Mouse (Mus musculus) neural tube, embryonic 11.5 days (tissue): ENCODE results near the gene Ptgfrn. TPM values are rescaled to one million over a fixed set of nuclear protein-coding genes. Genes with fewer than 3 reads are reported as not detected.

ENCODE experiments used
- ATAC-seq: fragments of 200-750 bp; cut with Nextera tagmentation; 2 replicates; pipeline ENCODE4 v1.8.0; 2017; ENCODE audit warnings: moderate number of reproducible peaks, mild to moderate bottlenecking, moderate TSS enrichment, moderate library complexity; ENCODE audit not compliant: insufficient read depth, low FRiP score, low TSS enrichment
- DNase-seq: peaks from one replicate; pipeline ENCODE4 v3.0.0-alpha.2; 2015; ENCODE audit warnings: low spot score
- H3K27ac ChIP-seq: fragments of 300-500 bp; sonication (generic); 2 replicates; pipeline ENCODE4 v1.5.1; 2014; ENCODE audit warnings: low read depth, mild to moderate bottlenecking, low read length
- H3K27me3 ChIP-seq: fragments of 300-500 bp; sonication (generic); 2 replicates; pipeline ENCODE4 v1.6.1; 2014; ENCODE audit warnings: mild to moderate bottlenecking, low read length, mixed read lengths; ENCODE audit not compliant: control insufficient read depth, insufficient read depth
- H3K36me3 ChIP-seq: fragments of 300-500 bp; sonication (generic); 2 replicates; pipeline ENCODE4 v1.6.1; 2014; ENCODE audit warnings: mild to moderate bottlenecking, low read length, moderate library complexity, mixed read lengths; ENCODE audit not compliant: control insufficient read depth, insufficient read depth
- H3K4me1 ChIP-seq: fragments of 300-500 bp; sonication (generic); 2 replicates; pipeline ENCODE4 v1.6.1; 2014; ENCODE audit warnings: low read length, mixed read lengths; ENCODE audit not compliant: control insufficient read depth, insufficient read depth
- H3K4me2 ChIP-seq: fragments of 300-500 bp; sonication (generic); 2 replicates; pipeline ENCODE4 v1.6.1; 2014; ENCODE audit warnings: low read depth, mild to moderate bottlenecking, moderate library complexity
- H3K4me3 ChIP-seq: fragments of 300-500 bp; sonication (generic); 2 replicates; pipeline ENCODE4 v1.5.1; 2014; ENCODE audit warnings: low read depth, low read length
- H3K9ac ChIP-seq: fragments of 300-500 bp; sonication (generic); 2 replicates; pipeline ENCODE4 v1.6.1; 2014; ENCODE audit warnings: mild to moderate bottlenecking, low read length
- H3K9me3 ChIP-seq: fragments of 300-500 bp; sonication (generic); 2 replicates; pipeline ENCODE4 v1.6.1; 2016; ENCODE audit warnings: low read length; ENCODE audit not compliant: control insufficient read depth
- WGBS: fragments of 180-500 bp; shearing (Covaris S2); extraction: QIAGEN DNeasy Blood & Tissue Kit; methylation state at CpG from one replicate; pipeline ENCODE4 v1.1.7; 2014; 5-methylcytosine and 5-hydroxymethylcytosine counted together
- polyA plus RNA-seq: library from polyadenylated mRNA; unstranded; fragments of >200 nt; fragmentation: Nextera tagmentation; extraction: Ambion mirVana; gene quantifications from 2 replicates; pipeline ENCODE4 v1.2.1, GENCODE M21; 2014

Gene Ptgfrn
- polyA plus RNA-seq, 1 experiment from 2014 or later: 3.1 TPM

DNA sequence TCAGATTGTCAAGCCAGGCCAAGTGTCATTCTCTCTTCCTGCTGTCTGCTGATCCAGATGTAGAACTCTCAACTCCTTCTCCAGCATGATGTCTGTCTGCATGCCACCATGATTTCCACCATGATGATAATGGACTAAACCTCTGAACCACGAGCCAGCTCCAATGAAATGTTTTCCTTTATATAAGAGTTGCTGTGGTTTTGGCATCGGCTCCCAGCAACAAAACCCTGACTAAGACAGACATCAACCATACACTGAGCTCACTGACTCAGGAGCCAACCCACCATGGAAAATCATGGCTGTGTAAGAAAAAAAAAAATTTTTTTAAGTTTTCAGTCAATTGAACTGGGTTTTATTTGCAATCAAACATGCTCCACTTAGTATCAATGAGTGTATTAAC is 17.7 kb upstream of the Ptgfrn start:
- DNase-seq (no peak), ATAC-seq (no peak)
- 90% methylated on average over 2 of the region's 2 CpGs for WGBS
- Histone ChIP-seq H3K4me2 (no peak overlapping the region), H3K9me3 (no peaks in the 10 kb centered on the region), H3K27ac (no peak overlapping the region), H3K36me3 (no peaks in the 10 kb centered on the region), H3K4me1 (no peaks in the 10 kb centered on the region), H3K9ac (no peak overlapping the region), H3K27me3 (no peaks in the 10 kb centered on the region), H3K4me3 (no peak overlapping the region)

GRCm38 (mm10) chr3:101124716-101125115 is 14.6 kb upstream of the Ptgfrn start:
- Histone ChIP-seq H3K27ac (no peak overlapping the region), H3K36me3 (no peaks in the 10 kb centered on the region), H3K9me3 (no peaks in the 10 kb centered on the region), H3K4me1 (no peaks in the 10 kb centered on the region), H3K4me3 (no peak overlapping the region), H3K4me2 (no peak overlapping the region), H3K27me3 (no peaks in the 10 kb centered on the region), H3K9ac (no peak overlapping the region)
- no peak for ATAC-seq
- no peak for DNase-seq
- WGBS: 94% methylated on average over 5 of the region's 5 CpGs

- Histone ChIP-seq H3K4me1 (no peaks in the 10 kb centered on the region), H3K9me3 (no peaks in the 10 kb centered on the region), H3K36me3 (no peaks in the 10 kb centered on the region), H3K4me2 (no peak overlapping the region), H3K9ac (no peak overlapping the region), H3K4me3 (no peak overlapping the region), H3K27me3 (no peaks in the 10 kb centered on the region), H3K27ac (no peak overlapping the region)
- no peak for DNase-seq
- 83% methylated on average over 3 of the region's 3 CpGs for WGBS
- no peak for ATAC-seq
Observed at GRCm38 (mm10) chr3:101122479-101122878, 12.4 kb upstream of the Ptgfrn start.

GRCm38 (mm10) chr3:101117774-101118173 is 7.7 kb upstream of the Ptgfrn start:
- DNase-seq: no peak
- Histone ChIP-seq H3K36me3 (no peaks in the 10 kb centered on the region), H3K9me3 (no peaks in the 10 kb centered on the region), H3K9ac (no peak overlapping the region), H3K4me1 (0 out of 2 replicates have a peak, but pooled peaks cover 6% of the 10 kb centered on the region), H3K4me2 (no peak overlapping the region), H3K27ac (no peak overlapping the region), H3K4me3 (no peak overlapping the region), H3K27me3 (no peaks in the 10 kb centered on the region)
- no peak for ATAC-seq
- WGBS: 94% methylated on average over 11 of the region's 11 CpGs

GRCm38 (mm10) chr3:101117386-101117749 is 7.3 kb upstream of the Ptgfrn start:
- ATAC-seq (no peak), DNase-seq (no peak)
- 0 out of 2 replicates have a peak, but pooled peaks cover 6% of the 10 kb centered on the region for H3K4me1 ChIP-seq
- 90% methylated on average over 8 of the region's 8 CpGs for WGBS
- H3K36me3 ChIP-seq: no peaks in the 10 kb centered on the region
- no peaks in the 10 kb centered on the region for H3K27me3 ChIP-seq
- H3K9me3 ChIP-seq: no peaks in the 10 kb centered on the region
- no peak overlapping the region for H3K4me3 ChIP-seq
- H3K4me2 ChIP-seq: no peak overlapping the region
- H3K9ac ChIP-seq: no peak overlapping the region
- H3K27ac ChIP-seq: no peak overlapping the region

GRCm38 (mm10) chr3:101116431-101117385 is 6.6 kb upstream of the Ptgfrn start:
- no peak for DNase-seq
- 55% methylated on average over 25 of the region's 25 CpGs for WGBS
- Histone ChIP-seq H3K9ac (no peak overlapping the region; the same call in 1 of the 2 replicates), H3K9me3 (no peaks in the 10 kb centered on the region), H3K27ac (no peak overlapping the region), H3K27me3 (no peaks in the 10 kb centered on the region), H3K36me3 (no peaks in the 10 kb centered on the region), H3K4me1 (0 out of 2 replicates have a peak, but pooled peaks cover 6% of the 10 kb centered on the region), H3K4me3 (no peak overlapping the region), H3K4me2 (no peak overlapping the region)
- no peak for ATAC-seq

DNA sequence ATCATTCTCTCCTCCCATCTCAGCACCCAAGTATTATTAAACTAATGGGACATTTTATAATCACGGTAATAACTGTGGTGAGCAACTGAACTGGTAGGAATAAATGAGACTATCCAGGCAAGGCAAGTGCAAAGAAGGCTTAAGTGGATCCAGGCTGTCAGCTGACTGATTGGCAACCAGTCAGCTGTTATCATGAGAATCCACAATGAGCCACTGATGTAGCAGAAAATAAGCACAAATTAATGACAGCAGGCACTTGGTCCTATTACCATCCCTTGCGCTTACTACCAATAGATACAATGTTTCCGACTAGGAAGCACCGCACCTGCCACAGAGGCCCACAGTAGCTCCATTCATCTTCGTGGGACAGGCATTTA is 2.4 kb upstream of the Ptgfrn start:
- ATAC-seq (no peak), DNase-seq (no peak)
- Histone ChIP-seq H3K4me1 (peaks cover 17% of the 10 kb centered on the region), H3K27ac (no peak overlapping the region), H3K9me3 (no peaks in the 10 kb centered on the region), H3K4me2 (no peak overlapping the region), H3K27me3 (no peaks in the 10 kb centered on the region), H3K9ac (no peak overlapping the region), H3K4me3 (no peak overlapping the region), H3K36me3 (no peaks in the 10 kb centered on the region)
- 91% methylated on average over 5 of the region's 5 CpGs for WGBS

- H3K36me3 ChIP-seq: no peaks in the 10 kb centered on the region
- ATAC-seq: no peak
- H3K27me3 ChIP-seq: no peaks in the 10 kb centered on the region
- no peak overlapping the region for H3K4me2 ChIP-seq
- H3K4me1 ChIP-seq: peaks cover 15% of the 10 kb centered on the region
- H3K9ac ChIP-seq: no peak overlapping the region
- no peak overlapping the region for H3K4me3 ChIP-seq
- DNase-seq: no peak
- H3K27ac ChIP-seq: no peak overlapping the region
- 21% methylated on average over 7 of the region's 7 CpGs for WGBS
- H3K9me3 ChIP-seq: no peaks in the 10 kb centered on the region
Observed at GRCm38 (mm10) chr3:101111848-101112517, 1.9 kb upstream of the Ptgfrn start.
